Mouse (Mus musculus): ENCODE measurements around the gene Gm26992. TPM values are rescaled to one million over a fixed set of nuclear protein-coding genes. Genes with fewer than 3 reads are reported as not detected.

Gm26992 gene
- polyA plus RNA-seq, 1 experiment from 2014 or later = not detected

- no peaks in the 10 kb centered on the region for H3K36me3 ChIP-seq
- no peak overlapping the region for H3K9ac ChIP-seq
- H3K4me3 ChIP-seq = peak overlapping the region; percentile 55; the same call in 1 of the 2 replicates
- H3K27me3 ChIP-seq (replicated peaks) = 0 out of 2 replicates have a peak, but pooled peaks cover 7% of the 10 kb centered on the region
- H3K9me3 ChIP-seq = no peaks in the 10 kb centered on the region
- ATAC-seq (ENCODE audit: extremely low read depth, insufficient number of reproducible peaks, low FRiP score, low TSS enrichment) = no peak
- H3K4me1 ChIP-seq = no peaks in the 10 kb centered on the region
- no peak overlapping the region for H3K27ac ChIP-seq (replicated peaks)
- peak overlapping the region; percentile 58 for H3K4me2 ChIP-seq
- 21% methylated on average over 2 of the region's 2 CpGs for WGBS
These were observed 62.2 kb downstream of the Gm26992 start for GRCm38 (mm10) chrX:103484050-103484449.

GRCm38 (mm10) chrX:103490853-103491252, 69.0 kb downstream of the Gm26992 start:
- no peak for ATAC-seq (ENCODE audit: extremely low read depth, insufficient number of reproducible peaks, low FRiP score, low TSS enrichment)
- H3K4me3 ChIP-seq = no peak overlapping the region
- no peak overlapping the region for H3K9ac ChIP-seq
- H3K4me1 ChIP-seq = peaks cover 19% of the 10 kb centered on the region; the same call in 1 of the 2 replicates
- 0 out of 2 replicates have a peak, but pooled peaks cover under 1% of the 10 kb centered on the region for H3K27me3 ChIP-seq (replicated peaks)
- no peaks in the 10 kb centered on the region for H3K9me3 ChIP-seq
- no peak overlapping the region for H3K27ac ChIP-seq (replicated peaks)
- no peaks in the 10 kb centered on the region for H3K36me3 ChIP-seq
- no peak overlapping the region for H3K4me2 ChIP-seq
- WGBS = 60% methylated on average over 2 of the region's 2 CpGs

- H3K36me3 ChIP-seq = peaks cover 11% of the 10 kb centered on the region
- WGBS = 45% methylated on average over 10 of the region's 10 CpGs
- H3K9ac ChIP-seq = peak overlapping the region; percentile 88
- peak overlapping the region; percentile 71 for H3K4me2 ChIP-seq
- ATAC-seq (ENCODE audit: extremely low read depth, insufficient number of reproducible peaks, low FRiP score, low TSS enrichment) = no peak
- no peaks in the 10 kb centered on the region for H3K9me3 ChIP-seq
- no peaks in the 10 kb centered on the region for H3K27me3 ChIP-seq (replicated peaks)
- H3K27ac ChIP-seq (replicated peaks) = peak overlapping the region; percentile 94
- H3K4me3 ChIP-seq = peak overlapping the region; percentile 69
- H3K4me1 ChIP-seq = peaks cover 20% of the 10 kb centered on the region; the same call in 1 of the 2 replicates
These were observed 70.8 kb downstream of the Gm26992 start for GRCm38 (mm10) chrX:103492398-103493256.

GRCm38 (mm10) chrX:103493351-103494173, 71.8 kb downstream of the Gm26992 start:
- H3K27ac ChIP-seq (replicated peaks) = peak overlapping the region; percentile 94
- H3K4me3 ChIP-seq = peak overlapping the region; percentile 69
- H3K9me3 ChIP-seq = no peaks in the 10 kb centered on the region
- ATAC-seq (ENCODE audit: extremely low read depth, insufficient number of reproducible peaks, low FRiP score, low TSS enrichment) = peak; percentile 89
- H3K4me1 ChIP-seq = peaks cover 20% of the 10 kb centered on the region; the same call in 1 of the 2 replicates
- H3K9ac ChIP-seq = peak overlapping the region; percentile 88
- peaks cover 17% of the 10 kb centered on the region for H3K36me3 ChIP-seq
- no peaks in the 10 kb centered on the region for H3K27me3 ChIP-seq (replicated peaks)
- peak overlapping the region; percentile 71 for H3K4me2 ChIP-seq
- under 1% methylated on average over 55 of the region's 55 CpGs for WGBS

GRCm38 (mm10) chrX:103499374-103499773, 77.6 kb downstream of the Gm26992 start:
- no peak overlapping the region for H3K9ac ChIP-seq
- 53% methylated on average over 3 of the region's 3 CpGs for WGBS
- H3K4me1 ChIP-seq = peaks cover 15% of the 10 kb centered on the region; the same call in 1 of the 2 replicates
- no peak overlapping the region for H3K4me2 ChIP-seq
- H3K27me3 ChIP-seq (replicated peaks) = no peaks in the 10 kb centered on the region
- peaks cover 62% of the 10 kb centered on the region for H3K36me3 ChIP-seq
- no peak overlapping the region for H3K4me3 ChIP-seq
- no peak for ATAC-seq (ENCODE audit: extremely low read depth, insufficient number of reproducible peaks, low FRiP score, low TSS enrichment)
- no peaks in the 10 kb centered on the region for H3K9me3 ChIP-seq
- H3K27ac ChIP-seq (replicated peaks) = no peak overlapping the region

GRCm38 (mm10) chrX:103500137-103500536, 78.3 kb downstream of the Gm26992 start:
- H3K4me3 ChIP-seq = no peak overlapping the region
- no peak overlapping the region for H3K9ac ChIP-seq
- no peaks in the 10 kb centered on the region for H3K9me3 ChIP-seq
- 82% methylated on average over 2 of the region's 2 CpGs for WGBS
- H3K4me2 ChIP-seq = no peak overlapping the region
- H3K27ac ChIP-seq (replicated peaks) = no peak overlapping the region
- 0 out of 2 replicates have a peak, but pooled peaks cover 10% of the 10 kb centered on the region for H3K4me1 ChIP-seq
- ATAC-seq (ENCODE audit: extremely low read depth, insufficient number of reproducible peaks, low FRiP score, low TSS enrichment) = no peak
- peaks cover 70% of the 10 kb centered on the region for H3K36me3 ChIP-seq
- H3K27me3 ChIP-seq (replicated peaks) = no peaks in the 10 kb centered on the region

- Histone ChIP-seq H3K4me2 (no peak overlapping the region), H3K4me3 (no peak overlapping the region), H3K9ac (no peak overlapping the region), H3K9me3 (no peaks in the 10 kb centered on the region), H3K27me3 (replicated peaks) (no peaks in the 10 kb centered on the region), H3K27ac (replicated peaks) (no peak overlapping the region), H3K36me3 (peaks cover 55% of the 10 kb centered on the region), H3K4me1 (no peaks in the 10 kb centered on the region)
- no peak for ATAC-seq (ENCODE audit: extremely low read depth, insufficient number of reproducible peaks, low FRiP score, low TSS enrichment)
- 84% methylated on average over 4 of the region's 4 CpGs for WGBS
These were observed 86.4 kb downstream of the Gm26992 start for GRCm38 (mm10) chrX:103508218-103508617.

GRCm38 (mm10) chrX:103509168-103510019, 87.6 kb downstream of the Gm26992 start:
- Histone ChIP-seq H3K4me3 (no peak overlapping the region), H3K4me2 (no peak overlapping the region), H3K9me3 (no peaks in the 10 kb centered on the region), H3K4me1 (no peaks in the 10 kb centered on the region), H3K27me3 (replicated peaks) (no peaks in the 10 kb centered on the region), H3K27ac (replicated peaks) (no peak overlapping the region), H3K36me3 (peaks cover 44% of the 10 kb centered on the region), H3K9ac (no peak overlapping the region)
- WGBS = 67% methylated on average over 8 of the region's 8 CpGs
- ATAC-seq (ENCODE audit: extremely low read depth, insufficient number of reproducible peaks, low FRiP score, low TSS enrichment) = no peak

GRCm38 (mm10) chrX:103514782-103515181, 93.0 kb downstream of the Gm26992 start:
- Histone ChIP-seq H3K9ac (no peak overlapping the region), H3K36me3 (peaks cover 6% of the 10 kb centered on the region; the same call in 1 of the 2 replicates), H3K4me1 (peaks cover 4% of the 10 kb centered on the region; the same call in 1 of the 2 replicates), H3K9me3 (no peaks in the 10 kb centered on the region), H3K27ac (replicated peaks) (no peak overlapping the region), H3K4me2 (no peak overlapping the region), H3K4me3 (no peak overlapping the region), H3K27me3 (replicated peaks) (no peaks in the 10 kb centered on the region)
- no peak for ATAC-seq (ENCODE audit: extremely low read depth, insufficient number of reproducible peaks, low FRiP score, low TSS enrichment)
- WGBS = 58% methylated on average over 4 of the region's 4 CpGs

GRCm38 (mm10) chrX:103515346-103515745, 93.5 kb downstream of the Gm26992 start:
- no peak overlapping the region for H3K4me3 ChIP-seq
- 70% methylated on average over 1 of the region's 1 CpGs for WGBS
- no peak overlapping the region for H3K27ac ChIP-seq (replicated peaks)
- H3K36me3 ChIP-seq = peaks cover 3% of the 10 kb centered on the region; the same call in 1 of the 2 replicates
- peaks cover 4% of the 10 kb centered on the region; the same call in 1 of the 2 replicates for H3K4me1 ChIP-seq
- no peak for ATAC-seq (ENCODE audit: extremely low read depth, insufficient number of reproducible peaks, low FRiP score, low TSS enrichment)
- no peaks in the 10 kb centered on the region for H3K27me3 ChIP-seq (replicated peaks)
- H3K4me2 ChIP-seq = no peak overlapping the region
- no peak overlapping the region for H3K9ac ChIP-seq
- no peaks in the 10 kb centered on the region for H3K9me3 ChIP-seq
